Mouse (Mus musculus) embryonic facial prominence, embryonic 13.5 days (tissue): Measurements from ENCODE around the gene Hat1. TPM values are rescaled to one million over a fixed set of nuclear protein-coding genes. Genes with fewer than 3 reads are reported as not detected.

Experiments
- ATAC-seq: fragments of 200-750 bp; cut with Nextera tagmentation; 2 replicates; pipeline ENCODE4 v1.8.0; 2017; ENCODE audit warnings: low read depth; ENCODE audit not compliant: insufficient number of reproducible peaks, insufficient read depth, low FRiP score, low TSS enrichment
- H3K27ac ChIP-seq: fragments of 300-500 bp; sonication (generic); 2 replicates; pipeline ENCODE4 v1.5.1; 2015; ENCODE audit warnings: moderate library complexity, mild to moderate bottlenecking, inconsistent platforms
- H3K27me3 ChIP-seq: fragments of 300-500 bp; sonication (generic); 2 replicates; pipeline ENCODE4 v1.6.1; 2015; ENCODE audit warnings: mild to moderate bottlenecking, inconsistent platforms
- H3K36me3 ChIP-seq: fragments of 300-500 bp; sonication (generic); 2 replicates; pipeline ENCODE4 v1.6.1; 2015; ENCODE audit warnings: mild to moderate bottlenecking, inconsistent platforms
- H3K4me1 ChIP-seq: fragments of 300-500 bp; sonication (generic); 2 replicates; pipeline ENCODE4 v1.6.1; 2015; ENCODE audit warnings: inconsistent platforms
- H3K4me2 ChIP-seq: fragments of 300-500 bp; sonication (generic); 2 replicates; pipeline ENCODE4 v1.6.1; 2015; ENCODE audit warnings: moderate library complexity, mild to moderate bottlenecking, inconsistent platforms
- H3K4me3 ChIP-seq: fragments of 300-500 bp; sonication (generic); 2 replicates; pipeline ENCODE4 v1.5.1; 2015; ENCODE audit warnings: mild to moderate bottlenecking, inconsistent platforms
- H3K9ac ChIP-seq: fragments of 300-500 bp; sonication (generic); 2 replicates; pipeline ENCODE4 v1.6.1; 2015; ENCODE audit warnings: mild to moderate bottlenecking, inconsistent platforms
- H3K9me3 ChIP-seq: fragments of 300-500 bp; sonication (generic); 2 replicates; pipeline ENCODE4 v1.6.1; 2016; ENCODE audit warnings: inconsistent platforms
- WGBS: fragments of 180-500 bp; shearing (Covaris S2); methylation state at CpG from one replicate; pipeline ENCODE4 v1.1.7; 2015; ENCODE audit warnings: mixed read lengths; 5-methylcytosine and 5-hydroxymethylcytosine counted together
- polyA plus RNA-seq: library from polyadenylated mRNA; unstranded; fragments of >200 nt; fragmentation: Nextera tagmentation; extraction: Ambion mirVana; gene quantifications from 2 replicates; pipeline ENCODE4 v1.2.1, GENCODE M21; 2015

Gene Hat1
- polyA plus RNA-seq, 1 experiment from 2014 or later, result 135 TPM

- 13% methylated on average over 2 of the region's 2 CpGs for WGBS
- H3K4me2 ChIP-seq, result no peak overlapping the region
- H3K9me3 ChIP-seq, result no peaks in the 10 kb centered on the region
- peaks cover 11% of the 10 kb centered on the region for H3K4me1 ChIP-seq
- no peak overlapping the region for H3K9ac ChIP-seq
- H3K27me3 ChIP-seq, result peaks cover 6% of the 10 kb centered on the region; the same call in 1 of the 2 replicates
- H3K36me3 ChIP-seq, result no peaks in the 10 kb centered on the region
- H3K27ac ChIP-seq, result no peak overlapping the region
- H3K4me3 ChIP-seq, result no peak overlapping the region
- ATAC-seq, result no peak
These were observed 60.8 kb downstream of the Hat1 start for GRCm38 (mm10) chr2:71449604-71450003.

GRCm38 (mm10) chr2:71451761-71452160, 63.0 kb downstream of the Hat1 start:
- Histone ChIP-seq H3K27me3 (no peaks in the 10 kb centered on the region), H3K9ac (no peak overlapping the region), H3K27ac (no peak overlapping the region), H3K4me2 (no peak overlapping the region), H3K4me3 (no peak overlapping the region), H3K9me3 (no peaks in the 10 kb centered on the region), H3K4me1 (peaks cover 11% of the 10 kb centered on the region), H3K36me3 (no peaks in the 10 kb centered on the region)
- WGBS, result 47% methylated on average over 5 of the region's 5 CpGs
- no peak for ATAC-seq

- no peaks in the 10 kb centered on the region for H3K36me3 ChIP-seq
- H3K4me1 ChIP-seq, result peaks cover 11% of the 10 kb centered on the region
- peak within 1 kb of the TSS; percentile 28; the same call in 1 of the 2 replicates for H3K27ac ChIP-seq
- H3K4me3 ChIP-seq, result peak within 1 kb of the TSS; percentile 69
- WGBS, result under 1% methylated on average over 61 of the region's 61 CpGs
- no peaks in the 10 kb centered on the region for H3K9me3 ChIP-seq
- H3K9ac ChIP-seq, result peak within 1 kb of the TSS; percentile 80
- H3K4me2 ChIP-seq, result peak within 1 kb of the TSS; percentile 74
- no peaks in the 10 kb centered on the region for H3K27me3 ChIP-seq
- ATAC-seq, result peak; percentile 91
These were observed 64.6 kb downstream of the Hat1 start, which contains the start of gene Metap1d for GRCm38 (mm10) chr2:71453161-71453916. Gene Metap1d, plus strand, starts transcription at chr2:71453276.

- WGBS, result 41% methylated on average over 4 of the region's 4 CpGs
- Histone ChIP-seq H3K36me3 (no peaks in the 10 kb centered on the region), H3K4me2 (peak overlapping the region; percentile 74), H3K4me3 (peak overlapping the region; percentile 69), H3K4me1 (peaks cover 11% of the 10 kb centered on the region), H3K9ac (peak overlapping the region; percentile 80; the same call in 1 of the 2 replicates), H3K27ac (no peak overlapping the region), H3K27me3 (no peaks in the 10 kb centered on the region), H3K9me3 (no peaks in the 10 kb centered on the region)
- no peak for ATAC-seq
These were observed 65.1 kb downstream of the Hat1 start for GRCm38 (mm10) chr2:71453917-71454260.

- Histone ChIP-seq H3K9ac (no peak overlapping the region), H3K4me1 (peaks cover 5% of the 10 kb centered on the region; the same call in 1 of the 2 replicates), H3K4me3 (no peak overlapping the region), H3K27me3 (no peaks in the 10 kb centered on the region), H3K9me3 (no peaks in the 10 kb centered on the region), H3K27ac (no peak overlapping the region), H3K36me3 (no peaks in the 10 kb centered on the region), H3K4me2 (no peak overlapping the region)
- no peak for ATAC-seq
- 30% methylated on average over 13 of the region's 13 CpGs for WGBS
These were observed 69.9 kb downstream of the Hat1 start for GRCm38 (mm10) chr2:71458624-71459023.

GRCm38 (mm10) chr2:71459659-71460058, 70.9 kb downstream of the Hat1 start:
- Histone ChIP-seq H3K4me3 (no peak overlapping the region), H3K4me2 (no peak overlapping the region), H3K9me3 (no peaks in the 10 kb centered on the region), H3K27ac (no peak overlapping the region), H3K27me3 (no peaks in the 10 kb centered on the region), H3K4me1 (no peaks in the 10 kb centered on the region), H3K9ac (no peak overlapping the region), H3K36me3 (no peaks in the 10 kb centered on the region)
- no peak for ATAC-seq
- WGBS, result 92% methylated on average over 1 of the region's 1 CpGs

- Histone ChIP-seq H3K36me3 (no peaks in the 10 kb centered on the region), H3K9me3 (no peaks in the 10 kb centered on the region), H3K27me3 (no peaks in the 10 kb centered on the region), H3K9ac (no peak overlapping the region), H3K4me2 (no peak overlapping the region), H3K27ac (no peak overlapping the region), H3K4me1 (peaks cover 2% of the 10 kb centered on the region; the same call in 1 of the 2 replicates), H3K4me3 (no peak overlapping the region)
- no peak for ATAC-seq
- WGBS, result 68% methylated on average over 6 of the region's 6 CpGs
These were observed 72.4 kb downstream of the Hat1 start for GRCm38 (mm10) chr2:71461139-71461538.

GRCm38 (mm10) chr2:71461589-71461988, 72.8 kb downstream of the Hat1 start:
- ATAC-seq, result no peak
- Histone ChIP-seq H3K4me1 (peaks cover 4% of the 10 kb centered on the region; the same call in 1 of the 2 replicates), H3K9ac (no peak overlapping the region), H3K4me2 (no peak overlapping the region), H3K4me3 (no peak overlapping the region), H3K27ac (no peak overlapping the region), H3K27me3 (no peaks in the 10 kb centered on the region), H3K9me3 (no peaks in the 10 kb centered on the region), H3K36me3 (no peaks in the 10 kb centered on the region)
- WGBS, result 50% methylated on average over 7 of the region's 7 CpGs

GRCm38 (mm10) chr2:71462066-71462465, 73.3 kb downstream of the Hat1 start:
- no peaks in the 10 kb centered on the region for H3K36me3 ChIP-seq
- no peak overlapping the region for H3K27ac ChIP-seq
- WGBS, result 84% methylated on average over 4 of the region's 4 CpGs
- H3K4me2 ChIP-seq, result no peak overlapping the region
- no peak for ATAC-seq
- no peak overlapping the region for H3K9ac ChIP-seq
- no peaks in the 10 kb centered on the region for H3K9me3 ChIP-seq
- H3K27me3 ChIP-seq, result no peaks in the 10 kb centered on the region
- H3K4me3 ChIP-seq, result no peak overlapping the region
- peaks cover 4% of the 10 kb centered on the region; the same call in 1 of the 2 replicates for H3K4me1 ChIP-seq

GRCm38 (mm10) chr2:71462553-71462952, 73.8 kb downstream of the Hat1 start:
- no peak for ATAC-seq
- Histone ChIP-seq H3K4me2 (no peak overlapping the region), H3K4me3 (no peak overlapping the region), H3K9ac (no peak overlapping the region), H3K36me3 (no peaks in the 10 kb centered on the region), H3K27me3 (no peaks in the 10 kb centered on the region), H3K27ac (no peak overlapping the region), H3K4me1 (peaks cover 4% of the 10 kb centered on the region; the same call in 1 of the 2 replicates), H3K9me3 (no peaks in the 10 kb centered on the region)
- WGBS, result 69% methylated on average over 3 of the region's 3 CpGs

- H3K27me3 ChIP-seq, result no peaks in the 10 kb centered on the region
- ATAC-seq, result no peak
- WGBS, result 19% methylated on average over 6 of the region's 6 CpGs
- H3K9ac ChIP-seq, result no peak overlapping the region
- H3K9me3 ChIP-seq, result no peaks in the 10 kb centered on the region
- no peaks in the 10 kb centered on the region for H3K36me3 ChIP-seq
- no peak overlapping the region for H3K4me2 ChIP-seq
- no peak overlapping the region for H3K27ac ChIP-seq
- no peak overlapping the region for H3K4me3 ChIP-seq
- peaks cover 4% of the 10 kb centered on the region; the same call in 1 of the 2 replicates for H3K4me1 ChIP-seq
These were observed 77.3 kb downstream of the Hat1 start for GRCm38 (mm10) chr2:71466103-71466502.

GRCm38 (mm10) chr2:71466861-71467450, 78.2 kb downstream of the Hat1 start:
- no peak overlapping the region for H3K4me3 ChIP-seq
- 59% methylated on average over 11 of the region's 11 CpGs for WGBS
- H3K27ac ChIP-seq, result no peak overlapping the region
- H3K4me2 ChIP-seq, result no peak overlapping the region
- no peak overlapping the region for H3K9ac ChIP-seq
- H3K4me1 ChIP-seq, result peaks cover 4% of the 10 kb centered on the region; the same call in 1 of the 2 replicates
- ATAC-seq, result no peak
- no peaks in the 10 kb centered on the region for H3K27me3 ChIP-seq
- no peaks in the 10 kb centered on the region for H3K36me3 ChIP-seq
- no peaks in the 10 kb centered on the region for H3K9me3 ChIP-seq
